Mouse (Mus musculus) retina, postnatal 1 day (tissue): Measurements from ENCODE around the gene Ppig.
"Not testable (repeated sequence)": the region's sequence is repeated elsewhere in the genome, so short reads cannot be mapped to it uniquely, and the experiment has no call there.

Experiments
- DNase-seq: peaks from one replicate; pipeline ENCODE4 v3.0.0-alpha.2; 2012

Gene Ppig

DNA sequence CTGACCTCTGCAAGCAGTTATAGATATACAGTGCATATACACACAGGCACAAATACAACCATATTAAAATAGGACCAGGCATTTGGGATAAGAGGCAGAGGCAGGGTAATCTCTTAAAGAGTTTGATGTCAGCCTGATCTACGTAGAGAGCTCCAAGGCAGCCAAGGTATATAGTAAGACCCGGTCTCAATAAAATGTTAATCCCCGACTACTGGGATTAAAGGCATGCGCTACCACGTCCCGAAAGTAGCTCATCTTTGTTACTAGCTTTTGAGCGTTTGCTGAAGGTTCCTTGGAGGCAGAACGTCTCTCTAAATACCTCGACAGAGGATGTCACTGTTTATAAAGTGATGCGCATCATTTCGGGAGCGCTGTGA, at the start of gene Ppig:
Gene Ppig, plus strand, starts transcription at position 273 of the 377 bp plus-strand sequence.
- DNase-seq: no peak

DNA sequence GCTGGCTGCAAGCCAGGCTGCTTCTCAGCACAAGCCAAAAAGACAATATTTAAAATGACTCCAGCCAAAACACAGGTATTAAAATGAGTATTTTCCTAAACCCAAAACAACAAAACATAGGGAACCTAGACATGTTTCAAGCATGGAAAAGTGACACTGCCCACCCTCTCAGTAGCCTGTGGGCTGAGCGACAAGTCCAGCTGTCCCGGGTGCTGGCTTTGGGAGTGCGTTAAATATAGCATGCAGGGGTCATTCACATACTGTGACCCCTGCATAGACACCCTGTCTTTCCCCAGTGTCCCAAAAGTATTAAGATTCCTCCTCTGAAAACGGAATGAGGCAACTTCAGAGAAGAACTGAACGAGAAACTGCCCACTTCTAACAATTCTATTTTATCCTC, 48.6 kb upstream of the Ppig start:
- no peak for DNase-seq

- no peak for DNase-seq
Observed at GRCm38 (mm10) chr2:69675266-69675665, 47.1 kb upstream of the Ppig start.

GRCm38 (mm10) chr2:69676713-69677112, 45.6 kb upstream of the Ppig start:
- DNase-seq: peak; percentile 15

DNA sequence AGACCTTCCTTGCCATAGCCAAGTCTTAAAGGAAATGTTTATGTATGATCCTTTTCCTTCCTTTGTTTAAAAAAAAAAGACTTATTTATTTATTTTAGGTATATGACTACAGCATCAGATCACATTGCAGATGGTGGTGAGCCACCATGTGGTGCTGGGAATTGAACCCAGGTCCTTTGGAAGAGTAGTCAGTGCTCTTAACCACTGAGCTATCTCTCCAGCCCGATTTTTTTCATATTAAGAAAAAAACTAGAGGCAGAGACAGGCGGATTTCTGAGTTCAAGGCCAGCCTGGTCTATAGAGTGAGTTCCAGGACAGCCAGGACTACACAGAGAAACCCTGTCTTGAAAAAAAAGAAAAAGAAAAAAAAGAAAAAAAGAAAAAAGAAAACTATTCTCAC, 45.1 kb upstream of the Ppig start:
- DNase-seq: not testable (repeated sequence)

GRCm38 (mm10) chr2:69679990-69680389, 42.4 kb upstream of the Ppig start:
- peak; percentile 6 for DNase-seq

DNA sequence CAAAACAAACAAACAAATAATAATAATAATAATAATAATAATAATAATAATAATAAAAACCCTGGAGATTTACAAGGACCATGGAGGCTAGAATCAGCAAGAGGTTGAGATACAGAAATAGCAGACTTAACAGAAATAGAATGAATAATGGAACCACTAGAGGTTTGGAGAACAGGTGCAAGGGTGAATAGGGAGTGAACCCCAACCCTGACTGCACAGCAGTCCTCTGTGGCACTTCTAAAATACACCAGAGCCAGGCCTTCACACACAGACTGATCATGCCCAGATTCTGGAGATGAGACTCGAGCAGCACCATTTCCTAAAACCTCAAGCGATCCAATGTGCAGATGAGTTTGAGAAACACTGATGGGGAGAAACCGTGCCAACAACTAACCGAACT, 40.4 kb upstream of the Ppig start:
- no peak for DNase-seq

GRCm38 (mm10) chr2:69683036-69683805, 39.1 kb upstream of the Ppig start:
- peak; percentile 33 for DNase-seq

DNA sequence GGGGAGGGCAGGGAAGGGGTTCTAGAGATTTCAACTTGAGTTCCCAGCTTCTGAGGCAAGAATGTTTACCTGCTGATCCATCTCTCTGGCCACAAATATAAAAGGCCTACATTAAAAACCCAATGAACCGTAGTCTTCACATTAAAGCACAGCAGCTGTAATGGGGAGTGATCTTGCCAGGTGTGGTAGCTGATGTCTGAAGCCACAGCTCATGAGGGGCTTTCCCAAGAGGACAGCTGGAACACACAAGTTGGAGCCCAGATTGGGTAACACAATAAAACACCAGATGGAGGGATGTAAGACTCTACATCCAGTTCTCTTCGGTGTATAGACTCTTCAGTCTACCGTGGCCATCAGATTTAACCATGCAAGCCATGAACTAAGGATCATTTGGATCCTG, 37.9 kb upstream of the Ppig start:
- DNase-seq: no peak

- no peak for DNase-seq
Observed at GRCm38 (mm10) chr2:69690214-69690613, 32.1 kb upstream of the Ppig start.

- DNase-seq: no peak
Observed at GRCm38 (mm10) chr2:69690843-69691242, 31.5 kb upstream of the Ppig start.

GRCm38 (mm10) chr2:69693501-69693900, 28.8 kb upstream of the Ppig start:
- no peak for DNase-seq

DNA sequence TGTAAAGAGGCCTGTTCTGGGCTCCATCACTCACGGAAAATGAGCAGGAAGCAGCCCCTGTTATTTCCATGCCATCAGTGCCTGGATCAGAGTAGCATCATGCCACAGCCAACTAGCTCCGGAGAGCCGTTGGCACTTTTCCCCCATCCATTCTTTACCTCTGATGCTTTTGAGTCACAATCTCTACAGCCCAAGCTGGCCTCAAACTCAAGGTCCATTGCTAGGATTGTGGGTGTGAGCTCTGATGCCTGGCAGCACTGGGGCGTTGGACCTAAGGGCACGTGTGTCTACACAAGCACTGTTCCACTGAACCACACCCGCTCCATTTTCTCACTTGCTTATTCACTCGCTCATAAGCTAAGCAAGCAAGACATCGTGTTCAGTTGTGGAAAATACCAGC, 21.9 kb upstream of the Ppig start:
- no peak for DNase-seq

GRCm38 (mm10) chr2:69712171-69712570, 10.2 kb upstream of the Ppig start:
- no peak for DNase-seq

DNA sequence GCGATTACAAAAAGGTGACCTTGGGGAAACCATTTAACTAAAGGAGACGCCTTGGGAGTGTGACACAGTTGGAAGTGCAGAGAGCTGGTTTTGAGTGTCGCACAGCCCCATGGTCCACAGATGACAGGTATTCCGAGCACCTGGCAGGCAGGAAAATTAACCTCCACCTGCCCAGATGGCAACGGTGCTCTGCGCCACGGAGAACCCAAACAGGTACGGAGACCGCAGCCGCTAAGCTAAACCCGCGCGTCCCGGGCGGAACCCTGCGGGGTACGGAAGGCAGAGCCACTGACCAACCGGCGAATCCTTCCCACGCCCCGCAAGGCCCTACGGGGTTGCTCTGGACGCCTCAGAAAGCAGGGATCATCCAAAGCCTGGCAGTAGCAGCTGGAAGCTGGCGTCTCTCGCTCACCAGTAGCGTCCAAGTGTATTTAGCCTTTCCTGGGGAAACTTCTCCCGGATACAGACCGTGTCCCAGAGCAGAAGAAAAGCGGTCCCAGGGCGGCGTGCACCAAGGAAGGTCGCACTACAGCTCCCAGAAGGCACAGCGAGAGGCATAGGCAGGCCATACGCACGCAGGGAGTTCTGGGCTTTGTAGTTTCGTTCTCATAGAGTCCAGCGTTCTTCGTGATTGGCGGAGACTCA, 9.2 kb upstream of the Ppig start, which contains the start of gene Fastkd1:
Gene Fastkd1, minus strand, starts transcription at position 536 of the 645 bp plus-strand sequence.
- DNase-seq: peak; percentile 92

DNA sequence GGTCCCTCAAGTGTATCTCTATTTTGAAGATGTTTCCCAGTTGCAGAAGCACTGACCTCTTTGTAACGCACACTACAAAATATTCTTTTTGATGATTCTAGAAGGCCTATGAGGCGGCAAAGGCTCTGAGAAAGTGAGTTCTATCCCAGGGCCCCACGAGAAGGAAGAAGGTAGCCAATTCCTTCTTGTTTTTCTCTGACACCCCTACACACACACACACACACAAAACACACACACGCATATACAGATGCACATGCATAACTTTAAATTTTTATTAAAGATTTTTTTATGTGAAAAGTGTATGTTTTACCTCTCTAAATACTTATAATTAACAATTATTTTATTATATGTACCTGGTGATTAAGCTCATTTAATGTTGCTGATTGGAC, 8.7 kb upstream of the Ppig start:
- no peak for DNase-seq

DNA sequence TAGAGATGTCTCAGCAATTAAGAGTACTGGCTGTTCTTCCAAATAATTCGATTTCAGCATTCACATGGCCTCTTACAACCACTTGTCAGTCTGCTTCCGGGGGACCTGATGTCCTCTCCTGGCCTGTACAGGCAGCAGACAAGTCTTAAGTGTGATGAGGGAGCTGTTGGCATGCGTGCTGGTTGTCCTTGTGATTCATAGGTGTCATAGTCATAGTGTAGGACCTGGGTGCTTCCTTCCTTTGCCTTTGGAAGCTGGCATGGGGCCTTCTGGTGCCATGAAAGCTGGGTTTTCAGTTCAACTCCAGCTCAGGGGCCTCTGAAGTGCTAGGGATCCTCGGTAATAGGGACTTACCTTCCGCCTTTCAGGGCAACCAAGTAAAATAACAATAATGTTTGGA, 8.2 kb upstream of the Ppig start:
- no peak for DNase-seq

DNA sequence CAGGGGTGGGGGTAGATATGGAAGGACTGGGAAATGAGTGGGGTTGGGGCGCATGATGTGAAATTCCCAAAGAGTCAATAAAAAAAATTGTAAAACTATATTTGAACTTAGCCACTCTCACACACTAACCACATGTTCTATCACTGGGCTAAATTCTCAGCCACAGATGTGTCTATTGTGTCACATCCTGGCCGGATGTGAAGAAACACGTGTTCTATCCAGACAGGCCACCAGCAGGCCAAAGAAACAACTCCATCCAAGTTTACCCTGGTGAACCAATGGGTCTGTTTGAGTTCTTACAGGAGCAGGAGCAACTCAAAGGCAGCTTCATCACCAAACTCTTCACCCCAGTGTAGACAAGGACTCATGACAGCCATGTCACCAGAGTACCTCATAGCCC, 5.9 kb upstream of the Ppig start:
- no peak for DNase-seq

- no peak for DNase-seq
Observed at GRCm38 (mm10) chr2:69719121-69719520, 3.2 kb upstream of the Ppig start.

DNA sequence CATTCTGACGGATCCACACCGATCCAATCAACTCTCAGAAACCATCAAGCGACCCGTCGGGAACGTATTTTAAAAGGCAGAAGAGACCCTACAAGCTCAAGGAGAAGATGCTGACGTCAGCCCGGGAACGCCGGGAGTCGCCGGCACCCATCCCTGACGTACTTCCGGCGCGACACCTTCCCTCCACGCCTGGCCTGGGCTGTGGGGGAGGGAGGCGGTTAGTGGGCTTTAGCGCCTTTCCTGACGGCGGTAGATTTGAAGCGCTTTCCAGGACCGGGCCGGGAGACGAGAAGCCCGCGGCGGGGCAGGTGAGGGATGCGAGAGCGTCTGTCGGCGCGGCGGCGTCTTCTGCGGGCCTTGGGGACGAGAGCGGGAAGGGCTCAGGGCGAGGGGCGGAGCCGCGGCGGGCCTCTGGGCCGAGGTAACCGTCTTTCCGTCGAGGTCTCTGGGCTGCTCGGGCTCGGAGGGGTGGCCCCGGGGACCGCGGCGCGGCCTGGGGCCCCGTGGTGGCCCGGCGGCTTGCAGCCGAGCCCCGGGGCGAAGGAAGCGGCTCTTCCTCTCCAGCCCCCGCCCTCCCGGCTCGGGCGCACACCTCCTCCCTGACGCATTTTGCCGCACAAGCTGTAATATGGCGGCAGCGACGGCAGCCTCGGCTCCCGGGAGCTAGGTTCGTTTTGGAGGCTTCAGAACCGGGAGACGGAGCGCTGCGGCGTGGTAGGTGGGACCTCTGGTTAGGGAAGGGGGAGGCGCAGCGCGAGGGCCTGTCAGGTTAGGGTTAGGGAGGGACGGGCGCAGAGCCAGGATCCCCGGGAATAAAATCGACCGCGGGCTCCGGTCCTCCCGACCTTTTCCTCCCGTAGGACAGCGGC, 539 bp downstream of the Ppig start:
- peak; percentile 96 for DNase-seq

DNA sequence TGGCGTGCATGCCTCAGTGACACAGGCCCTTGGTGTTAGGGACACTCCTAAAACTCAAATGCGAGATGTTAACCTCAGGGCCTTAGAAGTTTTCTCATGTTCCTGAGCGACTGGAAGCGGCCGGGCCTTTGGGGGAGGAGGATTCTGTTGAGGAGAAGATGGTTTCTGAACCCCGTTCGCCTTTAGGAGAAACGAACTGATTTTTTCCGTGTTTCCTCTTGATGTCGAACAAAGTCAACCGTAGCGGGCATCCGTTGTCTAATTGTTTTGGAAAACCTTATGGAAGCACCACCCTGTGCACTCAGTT, 1.1 kb downstream of the Ppig start:
- DNase-seq: no peak

GRCm38 (mm10) chr2:69745091-69745490, 22.7 kb downstream of the Ppig start:
- no peak for DNase-seq

DNA sequence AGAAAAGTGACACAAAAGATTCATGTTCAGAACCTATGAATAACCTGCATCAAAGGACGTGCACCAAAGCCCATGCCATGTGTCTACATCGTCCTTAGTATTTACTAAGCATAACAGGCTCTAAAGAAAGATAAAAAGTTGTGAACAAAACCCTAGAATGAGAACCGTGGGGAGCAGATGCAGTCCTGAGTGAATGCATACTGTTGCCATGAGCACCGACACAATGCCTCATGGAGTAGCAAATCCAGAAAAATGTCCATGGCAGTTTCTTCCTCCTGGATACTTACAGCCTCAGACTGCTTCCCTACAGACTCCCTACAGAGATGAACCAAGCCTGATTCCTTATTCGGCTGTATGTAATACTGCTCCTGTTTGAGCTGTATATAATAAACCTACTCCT, 38.6 kb downstream of the Ppig start:
- DNase-seq: no peak

GRCm38 (mm10) chr2:69763340-69763739, 41.0 kb downstream of the Ppig start:
- no peak for DNase-seq
